Mouse (Mus musculus): Measurements from ENCODE around the gene Nexn. TPM values are rescaled to one million over a fixed set of nuclear protein-coding genes. Genes with fewer than 3 reads are reported as not detected.

Gene Nexn
- polyA plus RNA-seq, 1 experiment from 2014 or later = 5.1 TPM

DNA sequence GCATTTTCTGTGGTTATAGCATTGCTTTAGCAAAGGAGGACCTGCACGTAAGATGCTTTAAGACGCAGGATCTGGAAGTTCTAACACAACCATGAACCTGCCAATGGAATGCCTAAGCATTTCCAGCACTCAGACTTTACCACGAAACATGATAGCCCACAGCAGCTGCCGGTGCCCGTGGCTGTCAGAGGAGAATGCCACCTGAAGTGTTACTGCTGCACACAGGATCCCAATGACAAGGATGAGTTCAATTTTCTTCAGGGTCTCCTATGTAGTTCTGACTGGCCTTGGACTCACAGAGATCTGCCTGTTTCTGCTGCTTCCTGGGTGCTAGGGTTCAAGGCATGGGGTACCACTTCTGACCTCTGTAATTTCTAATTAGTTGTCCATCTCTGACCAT is 18.6 kb upstream of the Nexn start:
- no peaks in the 10 kb centered on the region for H3K27me3 ChIP-seq (replicated peaks; ENCODE audit: control insufficient read depth, insufficient read depth, low read length)
- no peaks in the 10 kb centered on the region; the same call in 1 of the 2 replicates for H3K4me1 ChIP-seq (replicated peaks; ENCODE audit: control insufficient read depth, insufficient read depth, low read length)
- peaks cover 20% of the 10 kb centered on the region for H3K36me3 ChIP-seq (ENCODE audit: control insufficient read depth, insufficient read depth)
- no peaks in the 10 kb centered on the region for H3K9me3 ChIP-seq (ENCODE audit: control insufficient read depth, low read length)
- no peak overlapping the region for H3K9ac ChIP-seq (replicated peaks; ENCODE audit: low read depth, low read length)
- H3K4me2 ChIP-seq (ENCODE audit: low read length) = no peak overlapping the region
- H3K27ac ChIP-seq (ENCODE audit: low read length) = no peak overlapping the region
- 93% methylated on average over 5 of the region's 5 CpGs for WGBS
- no peak for ATAC-seq
- H3K4me3 ChIP-seq (replicated peaks; ENCODE audit: low read length) = no peak overlapping the region

DNA sequence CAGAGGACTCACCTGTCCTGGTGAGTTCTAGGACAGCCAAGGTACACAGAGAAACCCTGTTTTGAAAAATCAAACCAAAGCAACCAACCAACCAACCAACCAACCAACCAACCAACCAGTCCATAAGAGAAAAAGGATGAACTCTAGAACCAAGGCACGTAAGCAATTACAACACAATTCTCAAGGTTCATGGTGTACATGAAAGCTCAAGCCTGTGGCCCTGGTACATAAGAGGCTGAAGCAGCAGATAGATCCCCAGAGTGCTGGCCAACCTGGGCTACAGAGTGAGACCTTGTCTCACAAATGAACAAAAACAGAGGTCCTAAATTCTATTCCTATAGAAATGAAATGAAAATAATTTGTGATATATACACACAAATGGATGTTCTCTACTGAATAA is 18.2 kb upstream of the Nexn start:
- peaks cover 20% of the 10 kb centered on the region for H3K36me3 ChIP-seq (ENCODE audit: control insufficient read depth, insufficient read depth)
- WGBS = 94% methylated on average over 1 of the region's 1 CpGs
- H3K4me1 ChIP-seq (replicated peaks; ENCODE audit: control insufficient read depth, insufficient read depth, low read length) = no peaks in the 10 kb centered on the region; the same call in 1 of the 2 replicates
- no peak overlapping the region for H3K4me2 ChIP-seq (ENCODE audit: low read length)
- H3K27ac ChIP-seq (ENCODE audit: low read length) = no peak overlapping the region
- no peaks in the 10 kb centered on the region for H3K9me3 ChIP-seq (ENCODE audit: control insufficient read depth, low read length)
- H3K9ac ChIP-seq (replicated peaks; ENCODE audit: low read depth, low read length) = no peak overlapping the region
- no peaks in the 10 kb centered on the region for H3K27me3 ChIP-seq (replicated peaks; ENCODE audit: control insufficient read depth, insufficient read depth, low read length)
- no peak for ATAC-seq
- H3K4me3 ChIP-seq (replicated peaks; ENCODE audit: low read length) = no peak overlapping the region

DNA sequence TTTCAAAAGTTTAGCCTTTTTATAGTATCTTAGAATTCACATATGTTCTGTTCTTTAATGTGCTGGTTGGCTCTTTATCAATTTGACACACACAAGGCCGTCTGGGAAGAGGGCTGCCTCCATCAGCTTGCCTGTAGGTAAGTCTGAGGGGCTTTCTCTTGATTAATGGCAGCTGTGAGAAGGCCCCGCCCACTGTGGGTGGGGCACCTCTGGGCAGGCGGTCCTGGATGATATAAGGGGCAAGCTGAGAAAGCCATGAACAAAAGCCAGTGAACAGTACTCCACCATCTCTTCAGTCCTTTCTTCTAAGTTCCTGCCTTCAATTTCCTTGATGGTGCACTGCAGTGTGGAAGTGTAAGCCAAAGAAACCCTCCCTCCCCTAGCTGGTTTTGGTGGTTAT is 16.0 kb upstream of the Nexn start:
- no peaks in the 10 kb centered on the region for H3K4me1 ChIP-seq (replicated peaks; ENCODE audit: control insufficient read depth, insufficient read depth, low read length)
- H3K27me3 ChIP-seq (replicated peaks; ENCODE audit: control insufficient read depth, insufficient read depth, low read length) = no peaks in the 10 kb centered on the region
- no peak overlapping the region for H3K4me2 ChIP-seq (ENCODE audit: low read length)
- 41% methylated on average over 3 of the region's 3 CpGs for WGBS
- H3K36me3 ChIP-seq (ENCODE audit: control insufficient read depth, insufficient read depth) = peaks cover 16% of the 10 kb centered on the region
- H3K9ac ChIP-seq (replicated peaks; ENCODE audit: low read depth, low read length) = no peak overlapping the region
- ATAC-seq = no peak
- H3K27ac ChIP-seq (ENCODE audit: low read length) = no peak overlapping the region
- H3K4me3 ChIP-seq (replicated peaks; ENCODE audit: low read length) = no peak overlapping the region
- H3K9me3 ChIP-seq (ENCODE audit: control insufficient read depth, low read length) = no peaks in the 10 kb centered on the region

DNA sequence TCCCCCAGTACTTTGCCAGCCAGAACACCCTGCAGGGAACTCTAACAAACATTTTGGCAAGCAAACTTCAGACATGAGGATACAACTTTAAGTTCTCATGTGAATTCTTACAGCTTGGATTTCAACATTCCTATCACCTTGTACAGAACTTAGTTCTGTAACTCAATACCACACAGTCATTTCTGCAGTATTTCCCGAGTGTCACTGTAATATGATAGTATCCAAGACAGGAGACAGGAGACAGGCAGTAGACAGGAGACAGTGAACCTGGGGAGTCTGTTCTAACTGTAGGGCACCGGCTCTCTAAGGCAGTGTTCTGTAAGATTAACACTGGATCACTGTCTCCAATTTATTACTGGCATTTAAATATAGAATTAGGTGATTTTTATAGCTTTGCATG is 12.3 kb upstream of the Nexn start:
- no peak for ATAC-seq
- WGBS = 83% methylated on average over 2 of the region's 2 CpGs

DNA sequence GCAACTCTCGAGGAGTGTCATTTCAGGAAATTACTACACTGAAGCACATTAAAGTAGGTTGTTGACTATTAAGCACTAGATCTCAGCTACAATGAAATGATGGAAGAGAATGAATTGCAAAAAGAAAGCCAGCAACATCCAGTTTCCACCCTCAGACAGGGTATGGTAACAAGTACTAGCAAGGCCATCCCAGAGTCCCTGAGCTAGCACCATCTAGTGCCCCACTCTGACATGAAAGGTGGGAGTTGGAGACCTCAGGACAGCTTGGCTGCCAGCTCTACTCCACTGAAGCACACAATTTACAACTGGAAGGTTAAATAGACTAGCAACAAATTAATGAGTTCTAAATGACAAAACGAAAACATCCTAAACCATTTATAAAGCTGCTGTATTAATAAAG is 11.8 kb upstream of the Nexn start:
- Histone ChIP-seq H3K36me3 (ENCODE audit: control insufficient read depth, insufficient read depth) (peaks cover 2% of the 10 kb centered on the region; the same call in 1 of the 2 replicates), H3K27me3 (replicated peaks; ENCODE audit: control insufficient read depth, insufficient read depth, low read length) (no peaks in the 10 kb centered on the region), H3K4me2 (ENCODE audit: low read length) (no peak overlapping the region), H3K4me1 (replicated peaks; ENCODE audit: control insufficient read depth, insufficient read depth, low read length) (no peaks in the 10 kb centered on the region), H3K27ac (ENCODE audit: low read length) (no peak overlapping the region), H3K9ac (replicated peaks; ENCODE audit: low read depth, low read length) (no peak overlapping the region), H3K9me3 (ENCODE audit: control insufficient read depth, low read length) (no peaks in the 10 kb centered on the region), H3K4me3 (replicated peaks; ENCODE audit: low read length) (no peak overlapping the region)
- ATAC-seq = no peak
- WGBS = 86% methylated on average over 2 of the region's 2 CpGs

More for the DNA sequence above, 12.3 kb upstream of the Nexn start:
- H3K4me1 ChIP-seq (replicated peaks; ENCODE audit: control insufficient read depth, insufficient read depth, low read length) = no peaks in the 10 kb centered on the region
- no peak overlapping the region for H3K27ac ChIP-seq (ENCODE audit: low read length)
- peaks cover 5% of the 10 kb centered on the region for H3K36me3 ChIP-seq (ENCODE audit: control insufficient read depth, insufficient read depth)
- H3K27me3 ChIP-seq (replicated peaks; ENCODE audit: control insufficient read depth, insufficient read depth, low read length) = no peaks in the 10 kb centered on the region
- no peak overlapping the region for H3K4me3 ChIP-seq (replicated peaks; ENCODE audit: low read length)
- H3K9me3 ChIP-seq (ENCODE audit: control insufficient read depth, low read length) = no peaks in the 10 kb centered on the region
- H3K9ac ChIP-seq (replicated peaks; ENCODE audit: low read depth, low read length) = no peak overlapping the region
- no peak overlapping the region for H3K4me2 ChIP-seq (ENCODE audit: low read length)

DNA sequence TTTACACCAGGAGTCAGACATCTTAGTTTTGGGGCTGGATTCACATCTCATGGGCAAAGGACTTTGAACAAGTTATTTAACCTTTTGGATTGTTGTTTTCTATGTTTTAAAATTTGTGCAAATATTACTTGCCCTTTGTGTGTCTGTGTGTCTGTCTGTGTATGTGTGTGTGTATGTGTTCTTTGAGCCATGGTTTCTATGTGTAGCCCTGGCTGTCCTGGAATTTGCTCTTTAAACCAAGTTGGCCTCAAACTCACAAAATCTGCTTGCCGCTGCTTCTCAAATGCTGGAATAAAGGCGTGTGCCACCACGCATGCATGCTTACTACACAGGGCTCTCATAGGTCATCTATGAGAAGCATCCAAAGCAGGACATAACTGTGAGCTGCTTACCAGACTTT is 10.8 kb upstream of the Nexn start:
- no peak for ATAC-seq
- Histone ChIP-seq H3K27me3 (replicated peaks; ENCODE audit: control insufficient read depth, insufficient read depth, low read length) (no peaks in the 10 kb centered on the region), H3K27ac (ENCODE audit: low read length) (no peak overlapping the region), H3K9ac (replicated peaks; ENCODE audit: low read depth, low read length) (no peak overlapping the region), H3K4me3 (replicated peaks; ENCODE audit: low read length) (no peak overlapping the region), H3K9me3 (ENCODE audit: control insufficient read depth, low read length) (no peaks in the 10 kb centered on the region), H3K36me3 (ENCODE audit: control insufficient read depth, insufficient read depth) (0 out of 2 replicates have a peak, but pooled peaks cover 2% of the 10 kb centered on the region), H3K4me2 (ENCODE audit: low read length) (no peak overlapping the region), H3K4me1 (replicated peaks; ENCODE audit: control insufficient read depth, insufficient read depth, low read length) (no peaks in the 10 kb centered on the region)
- 97% methylated on average over 3 of the region's 3 CpGs for WGBS

DNA sequence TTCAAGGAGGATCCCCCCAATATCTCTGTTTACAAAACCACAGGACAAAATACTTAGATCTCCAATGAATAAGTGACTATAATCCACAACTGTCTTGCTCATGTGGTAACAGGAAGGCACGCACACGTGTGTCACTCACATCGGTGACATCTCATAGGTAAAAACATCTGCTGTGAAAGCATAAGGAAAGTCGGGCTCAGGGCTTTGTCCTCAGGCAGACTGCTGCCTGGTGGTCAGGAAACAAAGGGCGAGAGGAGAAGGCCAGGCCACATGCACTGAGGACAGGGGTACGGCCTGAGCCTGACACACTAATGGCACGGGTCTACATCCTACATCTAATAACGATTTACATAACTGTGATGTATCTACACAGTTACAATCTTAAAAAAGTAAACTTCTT is 8.9 kb upstream of the Nexn start:
- Histone ChIP-seq H3K4me2 (ENCODE audit: low read length) (no peak overlapping the region), H3K4me1 (replicated peaks; ENCODE audit: control insufficient read depth, insufficient read depth, low read length) (no peaks in the 10 kb centered on the region), H3K27ac (ENCODE audit: low read length) (no peak overlapping the region), H3K4me3 (replicated peaks; ENCODE audit: low read length) (no peak overlapping the region), H3K9ac (replicated peaks; ENCODE audit: low read depth, low read length) (no peak overlapping the region), H3K9me3 (ENCODE audit: control insufficient read depth, low read length) (no peaks in the 10 kb centered on the region), H3K27me3 (replicated peaks; ENCODE audit: control insufficient read depth, insufficient read depth, low read length) (no peaks in the 10 kb centered on the region), H3K36me3 (ENCODE audit: control insufficient read depth, insufficient read depth) (0 out of 2 replicates have a peak, but pooled peaks cover 2% of the 10 kb centered on the region)
- ATAC-seq = no peak
- WGBS = 78% methylated on average over 8 of the region's 8 CpGs

DNA sequence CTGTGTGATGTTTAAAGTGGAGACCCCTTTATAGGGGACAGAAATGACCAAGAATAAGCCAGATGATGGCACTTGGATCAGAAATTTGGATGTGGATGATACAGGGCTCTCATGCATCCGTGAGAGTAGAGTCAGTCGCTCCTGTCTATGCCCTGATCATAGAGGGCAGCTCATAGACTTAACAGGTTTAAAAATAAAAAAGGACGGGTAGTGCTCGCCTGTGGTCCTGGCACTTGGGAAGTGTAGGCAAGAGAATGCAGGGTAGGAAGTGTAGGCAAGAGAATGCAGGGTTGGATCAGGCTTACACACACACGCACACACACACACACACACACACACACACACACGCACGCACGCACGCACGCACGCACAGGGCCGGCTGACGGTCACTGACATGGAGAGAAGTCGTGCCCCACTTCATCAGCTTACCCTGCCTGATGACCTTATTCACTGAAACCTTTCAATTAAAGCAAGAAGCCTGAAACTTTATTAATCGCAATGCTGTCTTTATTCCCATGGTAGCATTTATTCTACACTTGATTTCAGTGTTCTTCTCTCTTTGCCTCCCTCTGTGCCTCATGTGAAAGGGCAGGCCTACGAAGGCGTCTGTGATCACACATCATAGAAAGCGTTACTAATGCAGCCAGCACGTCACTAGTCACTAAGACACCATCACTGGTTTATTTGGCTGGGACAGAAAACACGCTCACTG is 7.0 kb upstream of the Nexn start:
- Histone ChIP-seq H3K4me3 (replicated peaks; ENCODE audit: low read length) (no peak overlapping the region), H3K36me3 (ENCODE audit: control insufficient read depth, insufficient read depth) (0 out of 2 replicates have a peak, but pooled peaks cover 2% of the 10 kb centered on the region), H3K9me3 (ENCODE audit: control insufficient read depth, low read length) (no peaks in the 10 kb centered on the region), H3K27me3 (replicated peaks; ENCODE audit: control insufficient read depth, insufficient read depth, low read length) (no peaks in the 10 kb centered on the region), H3K4me2 (ENCODE audit: low read length) (no peak overlapping the region), H3K27ac (ENCODE audit: low read length) (no peak overlapping the region), H3K9ac (replicated peaks; ENCODE audit: low read depth, low read length) (no peak overlapping the region), H3K4me1 (replicated peaks; ENCODE audit: control insufficient read depth, insufficient read depth, low read length) (no peaks in the 10 kb centered on the region)
- no peak for ATAC-seq
- WGBS = 85% methylated on average over 20 of the region's 20 CpGs

DNA sequence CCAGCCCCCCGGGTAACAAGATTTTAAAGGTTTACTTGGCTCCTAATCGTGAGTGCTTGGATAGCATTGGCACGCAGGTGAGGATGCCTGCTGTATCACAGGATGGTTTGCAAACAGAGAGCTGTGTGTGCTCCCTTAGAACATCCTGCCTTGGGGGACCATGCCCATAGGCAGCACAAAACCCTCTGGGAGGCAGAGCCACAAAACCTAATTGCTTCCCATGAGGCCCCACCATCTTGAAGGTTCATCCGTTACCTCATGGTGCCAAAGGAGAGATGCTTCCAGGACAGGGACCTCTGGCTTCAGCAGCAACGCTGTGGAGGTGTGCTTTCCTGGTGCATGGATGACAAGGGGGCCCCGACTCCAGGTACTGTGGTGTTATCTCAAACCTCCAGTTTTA is 5.7 kb upstream of the Nexn start:
- ATAC-seq = no peak
- H3K27me3 ChIP-seq (replicated peaks; ENCODE audit: control insufficient read depth, insufficient read depth, low read length) = peaks cover under 1% of the 10 kb centered on the region; the same call in 1 of the 2 replicates
- WGBS = 83% methylated on average over 6 of the region's 6 CpGs
- H3K4me2 ChIP-seq (ENCODE audit: low read length) = no peak overlapping the region
- no peak overlapping the region for H3K4me3 ChIP-seq (replicated peaks; ENCODE audit: low read length)
- H3K36me3 ChIP-seq (ENCODE audit: control insufficient read depth, insufficient read depth) = 0 out of 2 replicates have a peak, but pooled peaks cover 2% of the 10 kb centered on the region
- H3K9me3 ChIP-seq (ENCODE audit: control insufficient read depth, low read length) = no peaks in the 10 kb centered on the region
- no peak overlapping the region for H3K27ac ChIP-seq (ENCODE audit: low read length)
- no peaks in the 10 kb centered on the region for H3K4me1 ChIP-seq (replicated peaks; ENCODE audit: control insufficient read depth, insufficient read depth, low read length)
- H3K9ac ChIP-seq (replicated peaks; ENCODE audit: low read depth, low read length) = no peak overlapping the region

All from forebrain, embryonic 16.5 days (tissue).